Mouse (Mus musculus): ENCODE results near the gene Cyp2b10. TPM values are rescaled to one million over a fixed set of nuclear protein-coding genes. Genes with fewer than 3 reads are reported as not detected.
"Not testable (repeated sequence)": the region's sequence is repeated elsewhere in the genome, so short reads cannot be mapped to it uniquely, and the experiment has no call there.

The Cyp2b10 gene
- polyA plus RNA-seq, 1 experiment = 0.06 TPM

- TF ChIP-seq CTCF (IDR thresholded peaks at IDR 0.05; ENCODE audit: extremely low read depth, insufficient read depth, insufficient read length, insufficient replicate concordance) (no peak), POLR2A (IDR thresholded peaks at IDR 0.05; ENCODE audit: low read depth, low read length) (no peak)
- no peak for DNase-seq (ENCODE audit: low read depth in 1 of 2, low spot score in 2 of 2)
- Histone ChIP-seq H3K4me3 (ENCODE audit: extremely low read depth, insufficient read depth, insufficient read length) (no peak overlapping the region), H3K4me1 (ENCODE audit: control insufficient read depth, insufficient read depth, insufficient read length) (no peaks in the 10 kb centered on the region), H3K27ac (ENCODE audit: insufficient read depth, low read length) (no peak overlapping the region), H3K36me3 (ENCODE audit: control insufficient read depth, insufficient read depth, low read length) (no peaks in the 10 kb centered on the region), H3K27me3 (ENCODE audit: control insufficient read depth, insufficient read depth, low read length) (no peaks in the 10 kb centered on the region)
- 78% methylated on average over 3 of the region's 3 CpGs for WGBS
Observed at GRCm38 (mm10) chr7:25863756-25864155, 33.7 kb upstream of the Cyp2b10 start.

- Histone ChIP-seq H3K27me3 (ENCODE audit: control insufficient read depth, insufficient read depth, low read length) (no peaks in the 10 kb centered on the region), H3K27ac (ENCODE audit: insufficient read depth, low read length) (no peak overlapping the region), H3K4me3 (ENCODE audit: extremely low read depth, insufficient read depth, insufficient read length) (no peak overlapping the region), H3K36me3 (ENCODE audit: control insufficient read depth, insufficient read depth, low read length) (no peaks in the 10 kb centered on the region), H3K4me1 (ENCODE audit: control insufficient read depth, insufficient read depth, insufficient read length) (no peaks in the 10 kb centered on the region)
- WGBS = 86% methylated on average over 5 of the region's 5 CpGs
- TF ChIP-seq CTCF (IDR thresholded peaks at IDR 0.05; ENCODE audit: extremely low read depth, insufficient read depth, insufficient read length, insufficient replicate concordance) = no peak
- DNase-seq (ENCODE audit: low read depth in 1 of 2, low spot score in 2 of 2) = no peak
Observed at GRCm38 (mm10) chr7:25864861-25865260, 32.6 kb upstream of the Cyp2b10 start.

- no peak for DNase-seq (ENCODE audit: low read depth in 1 of 2, low spot score in 2 of 2)
- Histone ChIP-seq H3K27me3 (ENCODE audit: control insufficient read depth, insufficient read depth, low read length) (no peaks in the 10 kb centered on the region), H3K36me3 (ENCODE audit: control insufficient read depth, insufficient read depth, low read length) (no peaks in the 10 kb centered on the region), H3K4me3 (ENCODE audit: extremely low read depth, insufficient read depth, insufficient read length) (no peak overlapping the region), H3K4me1 (ENCODE audit: control insufficient read depth, insufficient read depth, insufficient read length) (no peaks in the 10 kb centered on the region), H3K27ac (ENCODE audit: insufficient read depth, low read length) (no peak overlapping the region)
- TF ChIP-seq POLR2A (IDR thresholded peaks at IDR 0.05; ENCODE audit: low read depth, low read length) (no peak), CTCF (IDR thresholded peaks at IDR 0.05; ENCODE audit: extremely low read depth, insufficient read depth, insufficient read length, insufficient replicate concordance) (no peak)
- 85% methylated on average over 2 of the region's 2 CpGs for WGBS
Observed at GRCm38 (mm10) chr7:25869789-25870188, 27.6 kb upstream of the Cyp2b10 start.

GRCm38 (mm10) chr7:25872624-25873023, 24.8 kb upstream of the Cyp2b10 start:
- no peak for DNase-seq (ENCODE audit: low read depth in 1 of 2, low spot score in 2 of 2)
- Histone ChIP-seq H3K4me3 (ENCODE audit: extremely low read depth, insufficient read depth, insufficient read length) (no peak overlapping the region), H3K27ac (ENCODE audit: insufficient read depth, low read length) (no peak overlapping the region), H3K36me3 (ENCODE audit: control insufficient read depth, insufficient read depth, low read length) (no peaks in the 10 kb centered on the region), H3K27me3 (ENCODE audit: control insufficient read depth, insufficient read depth, low read length) (no peaks in the 10 kb centered on the region), H3K4me1 (ENCODE audit: control insufficient read depth, insufficient read depth, insufficient read length) (no peaks in the 10 kb centered on the region)
- TF ChIP-seq POLR2A (IDR thresholded peaks at IDR 0.05; ENCODE audit: low read depth, low read length) = no peak
- TF ChIP-seq CTCF (IDR thresholded peaks at IDR 0.05; ENCODE audit: extremely low read depth, insufficient read depth, insufficient read length, insufficient replicate concordance) = no peak

- no peak for DNase-seq (ENCODE audit: low read depth in 1 of 2, low spot score in 2 of 2)
- no peaks in the 10 kb centered on the region for H3K27me3 ChIP-seq (ENCODE audit: control insufficient read depth, insufficient read depth, low read length)
- WGBS = 73% methylated on average over 6 of the region's 6 CpGs
- H3K4me3 ChIP-seq (ENCODE audit: extremely low read depth, insufficient read depth, insufficient read length) = no peak overlapping the region
- H3K4me1 ChIP-seq (ENCODE audit: control insufficient read depth, insufficient read depth, insufficient read length) = no peaks in the 10 kb centered on the region
- TF ChIP-seq CTCF (IDR thresholded peaks at IDR 0.05; ENCODE audit: extremely low read depth, insufficient read depth, insufficient read length, insufficient replicate concordance) (no peak), POLR2A (IDR thresholded peaks at IDR 0.05; ENCODE audit: low read depth, low read length) (no peak)
- no peak overlapping the region for H3K27ac ChIP-seq (ENCODE audit: insufficient read depth, low read length)
- H3K36me3 ChIP-seq (ENCODE audit: control insufficient read depth, insufficient read depth, low read length) = no peaks in the 10 kb centered on the region
Observed at GRCm38 (mm10) chr7:25878735-25879134, 18.7 kb upstream of the Cyp2b10 start.

- DNase-seq (ENCODE audit: low read depth in 1 of 2, low spot score in 2 of 2); H3K4me3 ChIP-seq (ENCODE audit: extremely low read depth, insufficient read depth, insufficient read length): not testable (repeated sequence)
- 29% methylated on average over 7 of the region's 7 CpGs for WGBS
Observed at GRCm38 (mm10) chr7:25880721-25881120, 16.7 kb upstream of the Cyp2b10 start.

GRCm38 (mm10) chr7:25884272-25884671, 13.1 kb upstream of the Cyp2b10 start:
- no peaks in the 10 kb centered on the region for H3K36me3 ChIP-seq (ENCODE audit: control insufficient read depth, insufficient read depth, low read length)
- no peaks in the 10 kb centered on the region; the same call in 1 of the 2 replicates for H3K27me3 ChIP-seq (ENCODE audit: control insufficient read depth, insufficient read depth, low read length)
- no peaks in the 10 kb centered on the region for H3K4me1 ChIP-seq (ENCODE audit: control insufficient read depth, insufficient read depth, insufficient read length)
- 79% methylated on average over 1 of the region's 1 CpGs for WGBS
- no peak overlapping the region for H3K27ac ChIP-seq (ENCODE audit: insufficient read depth, low read length)
- TF ChIP-seq POLR2A (IDR thresholded peaks at IDR 0.05; ENCODE audit: low read depth, low read length) (no peak), CTCF (IDR thresholded peaks at IDR 0.05; ENCODE audit: extremely low read depth, insufficient read depth, insufficient read length, insufficient replicate concordance) (no peak)
- H3K4me3 ChIP-seq (ENCODE audit: extremely low read depth, insufficient read depth, insufficient read length) = no peak overlapping the region
- no peak for DNase-seq (ENCODE audit: low read depth in 1 of 2, low spot score in 2 of 2)

More at GRCm38 (mm10) chr7:25880721-25881120, 16.7 kb upstream of the Cyp2b10 start:
- H3K27ac ChIP-seq (ENCODE audit: insufficient read depth, low read length); H3K4me1 ChIP-seq (ENCODE audit: control insufficient read depth, insufficient read depth, insufficient read length); H3K27me3 ChIP-seq (ENCODE audit: control insufficient read depth, insufficient read depth, low read length); H3K36me3 ChIP-seq (ENCODE audit: control insufficient read depth, insufficient read depth, low read length): not testable (repeated sequence)

All from spleen, adult 2 months (tissue).